Mouse (Mus musculus): ENCODE measurements around the gene Gm21190. TPM values are rescaled to one million over a fixed set of nuclear protein-coding genes. Genes with fewer than 3 reads are reported as not detected.
"Not testable (repeated sequence)": the region's sequence is repeated elsewhere in the genome, so short reads cannot be mapped to it uniquely, and the experiment has no call there.

Gene Gm21190
- polyA plus RNA-seq, 1 experiment from 2014 or later: not detected

GRCm38 (mm10) chr5:15512236-15512635 is 16.8 kb downstream of the Gm21190 start:
- not testable (repeated sequence) for H3K4me1 ChIP-seq; ATAC-seq (ENCODE audit: low FRiP score); H3K27ac ChIP-seq (replicated peaks); H3K27me3 ChIP-seq (replicated peaks); H3K9ac ChIP-seq (replicated peaks); H3K4me2 ChIP-seq; H3K4me3 ChIP-seq (replicated peaks); H3K36me3 ChIP-seq
- peaks cover 33% of the 10 kb centered on the region for H3K9me3 ChIP-seq (replicated peaks)
- WGBS: 72% methylated on average over 3 of the region's 3 CpGs

GRCm38 (mm10) chr5:15509911-15510310 is 19.1 kb downstream of the Gm21190 start:
- H3K27ac ChIP-seq (replicated peaks); H3K4me3 ChIP-seq (replicated peaks); ATAC-seq (ENCODE audit: low FRiP score); H3K36me3 ChIP-seq; H3K9ac ChIP-seq (replicated peaks); H3K27me3 ChIP-seq (replicated peaks); H3K4me2 ChIP-seq; H3K4me1 ChIP-seq: not testable (repeated sequence)
- 86% methylated on average over 1 of the region's 1 CpGs for WGBS
- peaks cover 42% of the 10 kb centered on the region for H3K9me3 ChIP-seq (replicated peaks)

GRCm38 (mm10) chr5:15508460-15509451 is 20.3 kb downstream of the Gm21190 start:
- not testable (repeated sequence) for H3K27ac ChIP-seq (replicated peaks); H3K36me3 ChIP-seq; H3K4me3 ChIP-seq (replicated peaks); H3K27me3 ChIP-seq (replicated peaks); H3K4me2 ChIP-seq; ATAC-seq (ENCODE audit: low FRiP score); H3K9ac ChIP-seq (replicated peaks); H3K4me1 ChIP-seq
- H3K9me3 ChIP-seq (replicated peaks): peaks cover 42% of the 10 kb centered on the region
- 71% methylated on average over 6 of the region's 6 CpGs for WGBS

DNA sequence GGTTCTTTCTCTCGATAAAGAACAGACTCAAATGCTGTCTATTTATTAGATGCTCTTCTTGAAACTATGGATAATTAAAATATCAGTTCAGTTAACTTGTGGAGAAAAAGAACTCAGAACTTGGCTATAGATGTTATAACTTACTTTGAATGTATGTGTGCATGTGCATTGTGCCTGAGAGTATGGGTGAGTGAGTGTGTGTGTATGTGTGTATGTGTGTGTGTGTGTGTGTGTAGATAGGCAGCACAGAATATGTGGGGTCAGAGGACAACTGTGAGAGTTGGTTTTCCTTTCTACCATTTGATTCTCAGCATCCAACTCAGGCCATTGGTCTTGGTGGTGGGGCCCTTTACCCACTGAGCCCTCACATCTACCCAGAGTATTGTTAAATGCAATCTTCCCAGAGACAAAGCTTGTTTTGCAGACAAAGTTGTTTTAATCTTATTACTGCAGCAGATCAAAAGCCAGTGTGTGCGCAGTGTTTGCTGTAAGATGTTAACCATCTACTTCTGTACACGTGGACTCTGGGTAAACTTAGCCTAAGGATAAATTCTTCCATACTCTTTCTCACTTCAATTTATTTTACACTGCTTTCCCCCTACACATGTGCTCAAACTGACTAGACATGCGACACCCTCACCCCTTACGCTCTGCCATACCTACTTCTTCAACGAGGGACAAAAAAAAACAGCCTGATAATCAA is 21.1 kb downstream of the Gm21190 start:
- ATAC-seq (ENCODE audit: low FRiP score): peak; percentile 66
- not testable (repeated sequence) for H3K36me3 ChIP-seq; H3K9ac ChIP-seq (replicated peaks); H3K27me3 ChIP-seq (replicated peaks); H3K27ac ChIP-seq (replicated peaks); H3K4me1 ChIP-seq; H3K4me2 ChIP-seq; H3K4me3 ChIP-seq (replicated peaks)
- peaks cover 41% of the 10 kb centered on the region for H3K9me3 ChIP-seq (replicated peaks)
- WGBS: 67% methylated on average over 6 of the region's 6 CpGs

DNA sequence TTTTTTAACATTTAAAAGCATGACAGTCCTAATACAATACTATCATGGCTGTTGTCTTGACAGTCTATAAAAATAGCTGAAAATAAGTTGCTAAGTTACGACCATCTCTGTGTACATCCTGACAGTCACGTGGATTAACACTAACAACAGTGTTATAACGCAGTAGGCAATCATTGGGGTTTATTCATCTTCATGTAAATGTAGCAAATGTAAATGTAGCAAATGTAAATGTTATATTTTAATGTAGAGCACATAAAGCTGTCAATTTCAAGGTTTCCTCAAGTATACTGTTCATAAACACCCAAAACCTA is 21.8 kb downstream of the Gm21190 start:
- H3K4me1 ChIP-seq: no peaks in the 10 kb centered on the region
- H3K4me3 ChIP-seq (replicated peaks): no peak overlapping the region
- H3K9ac ChIP-seq (replicated peaks): no peak overlapping the region
- no peaks in the 10 kb centered on the region for H3K27me3 ChIP-seq (replicated peaks)
- ATAC-seq (ENCODE audit: low FRiP score): peak; percentile 65; the same call in 1 of the 2 replicates
- no peak overlapping the region for H3K27ac ChIP-seq (replicated peaks)
- H3K36me3 ChIP-seq: no peaks in the 10 kb centered on the region
- H3K4me2 ChIP-seq: no peak overlapping the region
- peaks cover 41% of the 10 kb centered on the region for H3K9me3 ChIP-seq (replicated peaks)
- 76% methylated on average over 3 of the region's 3 CpGs for WGBS

DNA sequence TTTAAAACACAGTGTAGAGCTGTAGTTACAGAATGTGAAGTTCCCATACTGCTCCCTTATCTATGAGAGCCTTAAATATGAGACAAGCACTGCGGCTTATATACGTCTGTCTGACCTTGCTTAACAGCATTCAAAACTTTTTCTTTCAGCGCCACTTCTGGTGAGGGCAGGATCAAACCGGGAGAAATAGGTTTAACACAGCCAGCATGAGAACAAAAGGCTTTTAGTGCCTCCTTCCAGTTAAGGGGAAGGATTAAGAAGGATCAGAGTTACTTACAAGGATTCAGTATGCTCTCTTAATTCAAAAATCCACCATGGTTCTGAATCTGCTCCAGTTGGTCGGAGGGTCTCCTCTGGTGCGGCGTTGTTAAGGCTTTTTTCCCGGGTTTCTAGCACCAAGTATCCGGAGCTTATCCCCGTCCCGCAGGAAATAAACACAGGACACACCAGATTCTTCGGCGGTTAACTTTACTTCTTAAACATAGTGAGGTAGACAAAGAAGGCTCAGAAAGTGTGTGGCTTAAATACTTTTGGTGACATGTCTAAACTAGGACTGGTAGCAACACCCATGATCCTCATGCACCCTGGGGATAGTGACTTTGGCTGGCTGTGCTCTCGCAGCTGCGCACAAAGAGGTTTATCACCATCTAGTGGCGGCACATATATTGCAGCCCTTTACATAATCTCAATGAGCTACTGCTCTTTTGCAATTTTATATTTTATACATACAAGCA is 22.3 kb downstream of the Gm21190 start:
- H3K27me3 ChIP-seq (replicated peaks): no peaks in the 10 kb centered on the region
- 51% methylated on average over 16 of the region's 16 CpGs for WGBS
- H3K4me3 ChIP-seq (replicated peaks): peak overlapping the region; percentile 14; the same call in 1 of the 2 replicates
- H3K4me1 ChIP-seq: no peaks in the 10 kb centered on the region
- H3K4me2 ChIP-seq: peak overlapping the region; percentile 22
- H3K9ac ChIP-seq (replicated peaks): no peak overlapping the region
- H3K36me3 ChIP-seq: no peaks in the 10 kb centered on the region
- no peak overlapping the region for H3K27ac ChIP-seq (replicated peaks)
- peaks cover 38% of the 10 kb centered on the region for H3K9me3 ChIP-seq (replicated peaks)
- ATAC-seq (ENCODE audit: low FRiP score): peak; percentile 83

DNA sequence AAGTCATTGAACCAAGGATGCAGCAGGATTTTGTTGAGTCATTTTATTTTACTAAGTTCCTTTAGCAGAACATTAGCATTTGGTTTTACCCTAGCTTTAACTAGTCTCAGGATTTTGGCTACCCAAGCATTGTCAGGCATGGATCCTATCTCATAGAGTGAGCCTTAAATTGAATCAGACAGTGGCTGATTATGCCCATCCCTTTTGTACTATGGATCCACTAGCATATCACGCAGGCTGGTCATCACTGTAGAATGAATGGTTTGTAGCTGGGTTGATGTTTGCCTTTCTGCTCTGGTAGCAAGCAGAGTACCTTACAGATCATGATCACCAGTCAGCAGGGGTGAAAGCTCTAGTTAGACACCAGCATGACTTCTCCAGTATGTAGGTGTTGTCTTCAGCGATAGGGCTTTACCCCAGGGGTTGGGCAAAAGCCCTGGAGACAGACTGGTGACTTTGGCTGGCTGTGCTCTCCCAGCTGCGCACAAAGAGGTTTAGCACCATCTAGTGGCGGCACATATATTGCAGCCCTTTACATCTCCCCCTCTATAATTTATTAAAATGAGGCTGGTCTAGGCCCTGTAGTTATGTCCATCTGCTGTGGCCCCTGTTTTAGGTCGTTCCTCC is 30.1 kb downstream of the Gm21190 start:
- H3K36me3 ChIP-seq; H3K9ac ChIP-seq (replicated peaks); H3K27me3 ChIP-seq (replicated peaks); H3K4me2 ChIP-seq; H3K27ac ChIP-seq (replicated peaks); H3K4me3 ChIP-seq (replicated peaks); H3K4me1 ChIP-seq: not testable (repeated sequence)
- H3K9me3 ChIP-seq (replicated peaks): peaks cover 24% of the 10 kb centered on the region
- WGBS: 37% methylated on average over 5 of the region's 5 CpGs
- ATAC-seq (ENCODE audit: low FRiP score): peak; percentile 81

GRCm38 (mm10) chr5:15498350-15498749 is 30.7 kb downstream of the Gm21190 start:
- H3K27me3 ChIP-seq (replicated peaks); H3K4me2 ChIP-seq; H3K36me3 ChIP-seq; H3K4me3 ChIP-seq (replicated peaks); H3K9ac ChIP-seq (replicated peaks); H3K4me1 ChIP-seq; H3K27ac ChIP-seq (replicated peaks): not testable (repeated sequence)
- peaks cover 29% of the 10 kb centered on the region for H3K9me3 ChIP-seq (replicated peaks)
- 80% methylated on average over 3 of the region's 3 CpGs for WGBS
- ATAC-seq (ENCODE audit: low FRiP score): peak; percentile 61; the same call in 1 of the 2 replicates

- H3K27ac ChIP-seq (replicated peaks); H3K27me3 ChIP-seq (replicated peaks); H3K9ac ChIP-seq (replicated peaks); H3K4me1 ChIP-seq; H3K4me2 ChIP-seq; H3K36me3 ChIP-seq; H3K4me3 ChIP-seq (replicated peaks): not testable (repeated sequence)
- WGBS: 65% methylated on average over 2 of the region's 2 CpGs
- ATAC-seq (ENCODE audit: low FRiP score): peak; percentile 24; the same call in 1 of the 2 replicates
- H3K9me3 ChIP-seq (replicated peaks): peaks cover 36% of the 10 kb centered on the region
Observed at GRCm38 (mm10) chr5:15490934-15491333, 38.1 kb downstream of the Gm21190 start.

GRCm38 (mm10) chr5:15488743-15489142 is 40.3 kb downstream of the Gm21190 start:
- ATAC-seq (ENCODE audit: low FRiP score): no peak; the same call in 1 of the 2 replicates
- no peak overlapping the region for H3K27ac ChIP-seq (replicated peaks)
- peaks cover 37% of the 10 kb centered on the region for H3K9me3 ChIP-seq (replicated peaks)
- no peaks in the 10 kb centered on the region for H3K4me1 ChIP-seq
- H3K9ac ChIP-seq (replicated peaks): no peak overlapping the region
- 90% methylated on average over 5 of the region's 5 CpGs for WGBS
- H3K4me3 ChIP-seq (replicated peaks): no peak overlapping the region
- H3K36me3 ChIP-seq: no peaks in the 10 kb centered on the region
- H3K4me2 ChIP-seq: no peak overlapping the region
- H3K27me3 ChIP-seq (replicated peaks): no peaks in the 10 kb centered on the region

DNA sequence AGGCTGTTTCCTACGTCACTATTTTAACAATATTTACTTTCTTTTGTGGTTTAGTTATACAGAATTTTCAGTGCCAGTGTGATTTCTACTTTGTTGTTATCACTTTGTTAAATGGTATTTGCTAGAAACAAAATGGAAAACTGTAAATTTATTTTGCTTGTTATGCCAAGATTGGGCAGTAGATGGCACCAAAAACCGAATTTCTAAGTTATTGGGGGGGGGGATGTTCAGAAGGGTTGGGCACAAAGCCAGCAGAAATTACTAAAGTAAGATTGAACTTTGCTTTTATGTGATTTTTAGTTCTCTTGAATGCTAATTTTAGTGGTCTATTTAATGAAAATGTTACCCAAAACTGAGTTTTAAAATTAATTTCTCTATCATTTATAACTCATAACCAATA is 44.4 kb downstream of the Gm21190 start:
- not testable (repeated sequence) for H3K4me3 ChIP-seq (replicated peaks); H3K4me2 ChIP-seq; H3K27me3 ChIP-seq (replicated peaks); ATAC-seq (ENCODE audit: low FRiP score); H3K36me3 ChIP-seq; H3K9ac ChIP-seq (replicated peaks); H3K4me1 ChIP-seq; H3K27ac ChIP-seq (replicated peaks)
- 25% methylated on average over 2 of the region's 2 CpGs for WGBS
- peaks cover 27% of the 10 kb centered on the region for H3K9me3 ChIP-seq (replicated peaks)

Data from neural tube, embryonic 15.5 days (tissue).